Mouse (Mus musculus) adrenal gland, adult 2 months (tissue): ENCODE results near the gene 1700069L16Rik. TPM values are rescaled to one million over a fixed set of nuclear protein-coding genes. Genes with fewer than 3 reads are reported as not detected.

Experiments
- DNase-seq: peaks from one replicate; pipeline ENCODE4 v3.0.0; 2021
- polyA plus RNA-seq: library from polyadenylated mRNA; depleted of rRNA; stranded (reverse); fragments of >200 nt; gene quantifications from 2 replicates; pipeline ENCODE4 v1.2.3, GENCODE M21; 2012
- total RNA-seq, 2 experiments: library from RNA; stranded (reverse); gene quantifications; 2 replicates each; pipeline ENCODE4 v1.2.3; 2021

1700069L16Rik gene
- total and polyA plus RNA-seq, 3 experiments = not detected

GRCm38 (mm10) chr5:113690069-113690548, 34.5 kb downstream of the 1700069L16Rik start:
- no peak for DNase-seq

DNA sequence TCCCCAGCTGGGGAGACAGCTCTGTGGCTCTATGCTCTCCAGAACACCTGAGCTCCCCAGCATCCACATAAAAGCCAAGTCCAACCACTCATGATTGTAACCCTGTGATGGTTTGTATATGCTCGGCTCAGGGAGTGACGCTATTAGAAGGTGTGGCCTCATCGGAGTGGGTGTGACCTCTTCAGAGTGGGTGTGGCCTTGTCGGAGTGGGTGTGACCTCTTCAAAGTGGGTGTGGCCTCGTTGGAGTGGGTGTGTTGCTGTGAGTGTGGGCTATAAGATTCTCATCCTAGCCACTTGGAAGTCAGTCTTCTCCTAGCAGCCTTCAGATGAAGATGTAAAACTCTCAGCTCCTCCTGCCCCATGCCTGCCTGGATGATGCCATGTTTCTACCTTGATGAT, 37.1 kb downstream of the 1700069L16Rik start:
- no peak for DNase-seq

DNA sequence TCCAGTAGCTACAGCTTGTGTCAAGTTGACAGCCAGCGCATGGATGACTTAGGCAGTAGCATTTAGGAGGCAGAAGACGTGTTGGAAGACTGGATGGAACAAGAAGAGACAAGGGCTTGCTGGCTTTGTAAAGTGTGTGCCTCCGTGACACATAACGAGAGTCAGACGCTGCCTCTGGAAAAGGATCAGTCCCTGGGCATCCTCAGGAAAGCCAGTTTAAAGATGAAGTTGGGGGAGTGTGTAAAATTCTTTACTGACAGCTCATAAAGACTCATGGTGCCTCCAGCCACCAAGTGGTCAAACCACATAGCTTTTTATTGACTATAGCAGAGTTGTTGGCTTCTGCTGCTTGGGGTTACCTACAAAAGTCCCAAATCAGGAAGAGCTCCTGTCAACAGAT, 39.1 kb downstream of the 1700069L16Rik start:
- no peak for DNase-seq

- DNase-seq = no peak
Observed at GRCm38 (mm10) chr5:113683246-113683645, 41.3 kb downstream of the 1700069L16Rik start.

DNA sequence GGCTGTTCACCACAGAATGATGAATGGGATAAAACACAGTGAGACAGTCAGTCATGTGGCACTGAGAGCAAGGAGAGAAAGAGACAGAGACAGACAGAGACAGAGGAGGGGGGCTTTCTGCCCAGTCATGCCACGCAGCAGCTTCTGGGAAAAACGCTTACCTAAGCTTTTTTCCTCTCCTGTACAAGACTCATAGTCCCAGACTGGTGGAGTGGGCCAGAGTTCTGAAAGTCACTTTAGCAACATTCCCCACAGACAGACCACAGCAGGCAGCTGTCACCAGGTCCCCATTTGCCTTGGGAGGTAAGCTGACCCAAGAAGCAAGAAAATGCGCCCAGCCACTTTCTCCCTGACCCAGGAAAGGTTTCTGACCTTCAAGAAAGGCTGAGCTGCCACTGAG, 42.1 kb downstream of the 1700069L16Rik start:
- no peak for DNase-seq

DNA sequence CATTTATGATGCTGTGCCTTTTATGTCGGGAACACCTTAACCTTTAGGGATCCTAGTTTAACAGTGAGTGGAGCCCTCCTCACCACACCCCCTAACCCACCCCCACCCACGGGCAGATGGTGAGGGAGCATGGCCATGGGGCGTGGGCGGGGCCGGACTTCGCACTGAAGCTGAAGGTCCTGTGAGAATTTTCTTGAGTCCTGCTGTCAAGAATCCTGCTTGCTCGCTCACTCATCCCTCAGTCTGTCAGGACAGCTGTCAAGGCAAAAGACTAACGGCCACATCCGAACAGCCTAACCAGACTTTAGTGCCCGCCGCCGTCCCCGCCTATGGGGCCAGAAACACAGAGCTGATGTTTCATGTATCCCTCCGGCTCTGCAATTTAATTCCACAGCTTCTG, 43.4 kb downstream of the 1700069L16Rik start:
- DNase-seq = no peak

GRCm38 (mm10) chr5:113679509-113679908, 45.1 kb downstream of the 1700069L16Rik start:
- DNase-seq = no peak

DNA sequence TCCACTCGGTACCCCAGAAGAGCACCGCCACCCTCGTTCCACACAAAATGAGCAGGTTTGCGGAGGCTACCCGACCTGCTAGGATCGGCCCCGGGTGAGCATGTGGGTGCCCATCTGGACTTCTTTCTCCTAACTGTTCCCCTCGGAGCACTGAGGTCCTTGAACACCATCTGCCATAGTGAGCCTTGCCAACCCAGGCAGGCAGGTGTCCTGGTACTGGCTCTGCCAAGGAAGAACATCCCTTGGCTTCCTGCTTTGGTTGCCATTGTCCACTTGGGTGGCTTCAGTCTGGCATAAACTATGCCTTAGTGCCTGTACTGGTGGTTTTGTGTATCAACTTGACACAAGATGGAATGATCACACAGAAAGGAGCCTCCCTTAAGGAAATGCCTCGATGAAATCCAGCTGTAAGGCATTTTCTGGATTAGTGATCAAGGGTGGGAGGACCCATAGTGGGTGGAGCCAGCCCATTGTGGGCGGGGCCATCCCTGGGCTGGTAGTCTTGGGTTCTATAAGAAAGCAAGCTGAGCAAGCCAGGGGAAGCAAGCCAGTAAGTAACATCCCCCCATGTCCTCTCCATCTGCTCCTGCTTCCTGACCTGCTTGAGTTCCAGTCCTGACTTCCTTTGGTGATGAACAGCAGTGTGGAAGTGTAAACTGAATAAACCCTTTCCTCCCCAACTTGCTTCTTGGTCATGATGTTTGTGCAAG, 45.7 kb downstream of the 1700069L16Rik start:
- DNase-seq = no peak

GRCm38 (mm10) chr5:113677541-113677940, 47.0 kb downstream of the 1700069L16Rik start:
- DNase-seq = no peak

DNA sequence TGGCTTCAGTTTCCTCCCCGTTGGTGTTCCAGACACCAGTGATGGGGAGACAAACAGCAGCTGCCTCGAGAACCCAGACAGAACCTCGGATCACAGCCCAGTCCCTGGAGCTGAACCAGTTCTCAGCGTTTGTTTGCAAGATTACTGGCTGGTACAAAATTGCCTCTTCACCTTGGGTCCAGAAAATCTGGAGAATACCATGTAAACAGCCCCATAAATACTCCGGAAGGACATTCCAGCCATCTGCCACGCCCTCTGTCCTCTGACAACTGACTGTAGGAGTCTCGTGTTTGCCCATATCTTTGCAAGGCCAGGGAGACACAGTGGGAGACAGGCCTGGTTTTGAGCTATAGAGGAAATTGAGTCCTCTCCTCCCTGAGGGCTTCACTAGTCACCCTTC, 49.7 kb downstream of the 1700069L16Rik start:
- no peak for DNase-seq

GRCm38 (mm10) chr5:113672456-113672855, 52.1 kb downstream of the 1700069L16Rik start:
- DNase-seq = peak; percentile 50

GRCm38 (mm10) chr5:113670597-113670996, 54.0 kb downstream of the 1700069L16Rik start:
- no peak for DNase-seq

DNA sequence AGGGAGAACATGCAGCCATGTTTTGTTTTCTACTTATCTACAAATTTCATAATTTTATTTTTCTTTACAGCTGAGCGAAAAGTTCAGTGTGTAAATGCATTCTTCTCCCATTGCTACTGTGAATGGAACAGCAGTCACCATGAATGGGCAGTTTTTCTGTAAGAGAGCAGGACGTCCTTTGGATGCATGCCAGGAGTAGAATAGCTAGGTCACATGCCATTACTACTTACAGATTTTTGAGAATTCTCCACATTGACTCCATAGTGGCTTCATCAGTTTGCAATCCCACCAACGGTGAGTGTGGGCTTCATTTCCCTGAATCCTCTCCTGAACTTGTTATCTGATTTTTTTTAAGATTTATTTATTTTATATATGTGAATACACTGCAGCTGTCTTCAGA, 54.5 kb downstream of the 1700069L16Rik start:
- no peak for DNase-seq

DNA sequence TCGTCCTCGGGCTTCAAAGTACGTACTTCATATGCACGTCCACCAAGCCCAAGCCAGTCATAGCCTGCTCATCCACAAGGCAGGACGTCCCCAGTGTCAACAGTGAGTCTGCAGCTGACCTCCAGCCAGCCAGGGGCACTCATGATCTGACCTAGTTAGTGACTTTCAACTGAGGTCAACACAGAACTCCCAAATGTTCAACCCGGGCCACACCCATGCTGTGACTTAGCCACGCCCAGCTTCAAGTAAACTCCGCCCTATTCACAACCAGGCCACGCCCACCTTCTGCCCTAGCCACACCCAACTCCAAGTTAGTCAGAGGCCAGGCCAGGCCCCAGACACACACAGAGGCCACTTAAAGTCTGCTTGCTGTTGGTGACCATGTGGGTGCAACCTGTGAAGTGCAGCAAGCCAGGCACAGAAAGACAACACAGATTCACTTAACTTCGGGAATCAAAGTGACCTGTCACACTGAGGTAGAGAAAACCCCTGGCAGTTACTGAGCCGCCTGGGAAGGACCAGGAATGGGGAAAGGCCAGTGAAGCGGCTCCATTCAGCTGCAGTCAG, 59.9 kb downstream of the 1700069L16Rik start:
- DNase-seq = no peak

- DNase-seq = no peak
Observed at GRCm38 (mm10) chr5:113664127-113664526, 60.4 kb downstream of the 1700069L16Rik start.

- DNase-seq = no peak
Observed at GRCm38 (mm10) chr5:113660872-113661271, 63.7 kb downstream of the 1700069L16Rik start.

DNA sequence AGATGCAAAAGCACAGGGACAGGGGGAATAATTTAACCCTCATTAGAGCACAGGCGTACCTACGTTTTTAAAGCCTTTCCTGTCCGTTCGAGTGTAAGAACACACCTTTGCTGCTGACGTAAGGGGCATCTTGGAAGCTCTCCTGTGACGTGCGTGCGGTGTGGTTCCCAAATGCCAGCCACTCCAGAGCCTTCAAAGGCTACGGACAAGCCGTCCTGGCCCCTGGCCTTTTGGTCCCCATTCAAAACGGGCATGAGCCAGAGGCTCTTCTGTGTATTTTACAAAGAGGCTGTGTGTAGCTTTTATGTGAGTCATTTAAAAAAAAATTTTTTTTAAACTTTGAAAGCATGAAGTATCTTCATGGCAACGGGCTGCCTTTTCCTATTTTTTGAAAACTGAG, 69.8 kb downstream of the 1700069L16Rik start:
- DNase-seq = no peak

DNA sequence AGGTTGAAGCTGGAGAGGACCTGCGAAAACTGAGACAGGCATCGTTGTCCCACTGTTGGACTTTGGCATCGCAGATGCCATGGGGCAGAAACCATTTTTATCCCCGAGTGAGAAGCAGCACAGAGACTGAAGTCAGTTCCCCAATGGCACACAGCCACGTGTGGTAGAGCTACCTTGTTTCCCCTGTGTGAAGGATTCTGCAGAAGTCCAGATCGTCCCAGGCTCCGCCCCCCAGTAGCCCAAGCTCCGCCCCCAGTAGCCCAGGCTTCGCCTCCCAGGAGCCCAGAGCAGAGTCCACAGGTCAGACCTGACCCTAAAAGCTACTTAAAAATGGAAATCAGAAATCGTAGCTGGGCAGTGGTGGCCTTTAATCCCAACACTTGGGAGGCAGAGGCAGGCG, 70.4 kb downstream of the 1700069L16Rik start:
- DNase-seq = no peak

- DNase-seq = peak; percentile 39
Observed at GRCm38 (mm10) chr5:113652215-113652614, 72.4 kb downstream of the 1700069L16Rik start.

GRCm38 (mm10) chr5:113650035-113650865, 74.3 kb downstream of the 1700069L16Rik start, which contains the start of gene Cmklr1:
TSS of gene Cmklr1 (minus strand) at chr5:113650426.
- peak; percentile 58 for DNase-seq

DNA sequence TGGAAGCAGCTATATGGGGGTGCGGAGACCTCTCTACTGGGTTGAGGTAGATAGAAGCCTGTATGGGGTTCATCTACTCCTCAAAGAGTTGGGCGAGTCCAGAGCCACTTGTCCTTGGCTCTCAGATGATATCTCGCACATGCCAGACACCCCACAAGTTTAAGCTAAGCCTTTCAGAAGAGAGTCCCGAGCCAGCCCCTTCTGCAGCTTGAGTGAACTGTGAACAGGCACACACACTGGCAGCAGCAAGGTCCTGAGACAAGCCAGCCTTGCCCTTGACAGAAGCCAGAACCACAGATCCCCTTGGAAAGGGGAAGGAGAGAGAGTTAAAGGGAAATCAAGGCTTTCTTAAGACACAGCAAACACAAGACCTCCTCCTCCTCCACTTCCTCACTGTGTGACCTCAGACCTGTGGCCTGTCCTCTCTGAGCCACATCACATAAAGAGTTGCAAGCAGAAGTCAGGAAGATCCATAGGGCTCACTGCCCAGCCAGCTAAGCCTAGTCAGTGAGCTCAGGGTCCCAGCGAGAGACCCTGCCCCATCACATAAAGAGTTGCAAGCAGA, 75.8 kb downstream of the 1700069L16Rik start:
- DNase-seq = no peak

- DNase-seq = no peak
Observed at GRCm38 (mm10) chr5:113647141-113647540, 77.4 kb downstream of the 1700069L16Rik start.
